Mouse (Mus musculus) urinary bladder, adult 18-20 months (tissue): ENCODE results near the gene Tmf1.
A peak's percentile ranks its signal among the peaks of the same experiment; 100 is the strongest.

Experiments used
- DNase-seq, 2 experiments: peaks; one replicate each; pipeline ENCODE4 v3.0.0; 2022; ENCODE audit warnings: low spot score in 2 of 2, mixed read lengths in 2 of 2

Gene Tmf1

GRCm38 (mm10) chr6:97204252-97204869, 25.4 kb upstream of the Tmf1 start:
- DNase-seq: no peak

GRCm38 (mm10) chr6:97202477-97202876, 23.6 kb upstream of the Tmf1 start:
- DNase-seq: no peak

DNA sequence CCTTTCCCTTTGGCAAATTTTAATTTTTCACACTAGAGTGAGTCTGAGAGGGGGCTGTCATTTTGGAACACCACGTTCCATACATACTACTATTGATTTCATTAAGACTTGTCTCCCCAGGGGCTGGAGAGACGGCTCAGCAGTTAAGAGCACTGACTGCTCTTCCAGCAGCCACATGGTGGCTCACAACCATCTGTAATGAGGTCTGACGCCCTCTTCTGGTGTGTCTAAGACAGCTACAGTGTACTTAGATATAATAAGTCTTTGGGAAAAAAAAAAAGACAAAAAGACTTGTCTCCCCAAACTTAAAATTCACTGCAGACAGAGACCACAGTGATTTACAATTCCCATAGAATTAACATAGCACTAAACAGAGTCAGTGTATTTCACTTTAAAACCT, 21.5 kb upstream of the Tmf1 start:
- DNase-seq: no peak

GRCm38 (mm10) chr6:97179367-97179828, 476 bp upstream of the Tmf1 start:
- DNase-seq: no peak

- no peak for DNase-seq
Observed at GRCm38 (mm10) chr6:97175716-97176115, 3.2 kb downstream of the Tmf1 start.

GRCm38 (mm10) chr6:97150156-97150555, 28.8 kb downstream of the Tmf1 start:
- no peak for DNase-seq

- no peak for DNase-seq
Observed at GRCm38 (mm10) chr6:97149721-97150120, 29.2 kb downstream of the Tmf1 start.

DNA sequence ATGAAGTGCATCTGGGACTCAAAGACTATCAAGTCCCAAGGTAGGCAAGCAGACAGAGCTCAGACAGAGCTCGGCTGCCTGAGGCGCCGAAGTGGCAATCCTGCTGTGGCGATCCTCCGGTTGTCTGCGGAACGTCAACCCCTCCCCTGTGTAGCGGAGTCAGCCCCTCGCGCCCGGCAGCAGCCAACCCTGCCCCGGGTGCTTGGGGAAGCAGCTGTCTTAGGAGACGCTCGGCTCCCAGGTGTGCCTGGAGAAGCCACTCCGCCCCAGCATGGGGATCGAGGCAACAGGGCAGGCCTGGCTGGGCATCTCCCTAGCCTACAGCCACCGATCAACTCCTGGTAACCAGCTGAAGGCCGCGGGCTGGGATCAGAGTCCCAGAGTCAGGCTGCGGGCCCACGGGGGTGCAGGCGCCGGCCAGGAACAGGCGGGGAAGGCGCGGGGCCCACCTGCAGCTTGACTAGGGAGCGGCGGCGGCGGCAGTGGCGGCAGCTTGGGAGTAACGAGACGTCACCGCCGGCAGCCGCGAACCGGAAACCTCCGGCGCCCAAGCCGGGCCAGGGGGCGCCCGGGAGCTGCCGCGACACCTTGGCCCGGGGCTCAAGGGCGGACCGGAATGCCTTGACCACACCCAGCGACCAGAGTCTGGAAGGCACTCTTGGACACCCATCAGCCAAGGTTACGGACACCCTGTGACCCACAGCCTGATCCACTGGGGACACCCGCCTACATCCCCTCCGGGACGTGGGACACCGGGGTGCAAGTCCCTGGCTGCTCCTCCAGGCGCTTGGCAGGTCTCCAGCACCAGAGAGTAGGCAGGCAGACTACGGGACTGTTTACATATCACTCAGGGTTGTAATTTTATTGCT, 30.3 kb downstream of the Tmf1 start, which contains the start of gene Eogt:
Eogt (minus strand) TSS at position 800 of the 869 bp plus-strand sequence.
- DNase-seq: peak; percentile 70 to 78

DNA sequence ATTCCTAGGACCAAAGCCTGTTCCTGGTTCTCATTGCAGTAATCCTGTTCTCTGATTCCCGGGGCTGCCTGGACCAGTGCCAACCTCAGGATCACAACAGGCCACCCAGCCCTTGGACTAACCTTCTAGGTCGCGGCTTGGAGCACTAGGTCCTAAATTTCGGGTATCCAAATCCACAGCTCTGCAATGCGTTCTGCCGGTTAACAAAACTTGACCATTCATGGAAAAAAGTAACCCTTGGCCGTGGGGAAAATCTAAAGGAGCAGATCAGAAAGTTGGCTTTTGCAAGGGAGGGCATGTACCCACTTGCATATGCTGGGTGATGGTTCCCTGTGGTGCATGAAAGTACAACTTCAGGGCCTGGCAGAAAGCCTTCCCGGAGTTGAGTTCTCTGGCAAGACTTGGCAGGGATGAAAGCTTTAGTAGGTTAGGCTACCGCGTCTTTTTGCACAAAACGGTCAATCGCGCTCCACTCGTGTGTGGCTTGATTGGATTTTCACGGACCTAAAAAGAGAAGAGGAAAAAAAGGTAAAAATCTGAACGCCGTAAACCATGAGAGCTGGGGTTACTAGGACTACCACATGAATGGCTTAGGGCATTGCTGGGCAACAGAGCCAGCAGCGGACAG, 31.1 kb downstream of the Tmf1 start:
- DNase-seq: peak; percentile 33 to 36

- peak in 1 of 2 experiments; percentile 72 for DNase-seq
Observed at GRCm38 (mm10) chr6:97145156-97145555, 33.8 kb downstream of the Tmf1 start.

GRCm38 (mm10) chr6:97144359-97144758, 34.6 kb downstream of the Tmf1 start:
- no peak for DNase-seq

GRCm38 (mm10) chr6:97142611-97143010, 36.3 kb downstream of the Tmf1 start:
- no peak for DNase-seq

GRCm38 (mm10) chr6:97141811-97142210, 37.1 kb downstream of the Tmf1 start:
- DNase-seq: no peak

DNA sequence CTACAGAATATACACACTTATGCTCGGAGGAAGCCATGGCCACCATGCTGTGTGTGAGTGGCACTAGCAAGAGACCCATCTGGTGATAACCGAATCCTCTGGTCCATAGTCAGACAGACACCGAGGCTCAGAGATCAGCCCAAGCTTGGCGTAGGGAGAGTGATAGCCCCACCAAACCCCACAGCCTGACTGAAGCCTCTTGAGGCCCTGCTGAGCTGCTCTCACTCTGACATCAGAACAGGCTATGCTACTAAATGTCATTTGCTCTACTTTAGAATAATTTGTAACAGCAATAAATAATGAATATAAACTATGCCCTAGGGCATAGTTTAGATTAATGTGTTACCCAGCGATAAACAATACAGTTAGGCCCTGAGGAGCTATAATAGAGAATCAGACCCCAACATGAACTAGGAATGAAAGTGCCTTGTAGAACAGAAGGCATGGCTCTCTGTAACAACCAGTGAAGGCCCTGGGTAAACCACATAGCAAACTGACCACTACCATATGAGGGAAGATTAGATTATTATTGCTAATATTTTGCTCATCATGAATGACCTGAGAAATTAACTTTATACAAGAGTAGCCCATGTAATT, 46.1 kb downstream of the Tmf1 start:
- DNase-seq: no peak

DNA sequence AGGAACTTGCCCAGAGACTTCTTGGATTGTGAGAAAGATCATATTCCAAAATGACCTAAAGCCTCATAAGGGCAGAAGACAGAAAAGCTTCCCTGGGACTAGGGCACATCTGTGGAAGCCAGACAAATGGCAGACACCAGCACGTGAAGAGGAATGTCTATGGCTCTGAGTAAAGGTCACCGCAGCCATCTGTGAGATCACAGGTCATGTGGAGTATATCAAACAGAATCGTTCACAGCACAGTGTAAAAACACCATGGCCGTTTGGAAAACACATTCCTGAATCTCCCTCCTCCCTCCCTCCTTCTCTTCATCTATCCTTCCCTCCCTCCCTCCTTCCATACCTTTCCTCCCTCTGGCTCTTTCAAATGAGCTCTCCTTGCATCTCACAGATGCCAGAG, 47.1 kb downstream of the Tmf1 start:
- DNase-seq: no peak

- DNase-seq: no peak
Observed at GRCm38 (mm10) chr6:97130979-97131378, 47.9 kb downstream of the Tmf1 start.

- DNase-seq: peak in 1 of 2 experiments; percentile 11
Observed at GRCm38 (mm10) chr6:97124336-97125010, 54.4 kb downstream of the Tmf1 start.

GRCm38 (mm10) chr6:97120922-97121321, 58.0 kb downstream of the Tmf1 start:
- DNase-seq: no peak

- DNase-seq: no peak
Observed at GRCm38 (mm10) chr6:97118327-97118726, 60.6 kb downstream of the Tmf1 start.

- DNase-seq: no peak
Observed at GRCm38 (mm10) chr6:97116896-97117295, 62.0 kb downstream of the Tmf1 start.

- DNase-seq: no peak
Observed at GRCm38 (mm10) chr6:97114821-97115220, 64.1 kb downstream of the Tmf1 start.
